Mouse (Mus musculus) embryonic facial prominence, embryonic 12.5 days (tissue): Measurements from ENCODE around the gene Arhgap17. TPM values are rescaled to one million over a fixed set of nuclear protein-coding genes. Genes with fewer than 3 reads are reported as not detected.

Experiments
- ATAC-seq: fragments of 200-750 bp; cut with Nextera tagmentation; 2 replicates; pipeline ENCODE4 v1.8.0; 2017; ENCODE audit not compliant: insufficient number of reproducible peaks, insufficient read depth, low FRiP score, low TSS enrichment
- H3K27ac ChIP-seq: fragments of 300-500 bp; sonication (generic); 2 replicates; pipeline ENCODE4 v1.5.1; 2016; ENCODE audit warnings: mild to moderate bottlenecking
- H3K27me3 ChIP-seq: fragments of 300-500 bp; sonication (generic); 2 replicates; pipeline ENCODE4 v1.6.1; 2016; ENCODE audit warnings: mild to moderate bottlenecking, moderate library complexity
- H3K36me3 ChIP-seq: fragments of 300-500 bp; sonication (generic); 2 replicates; pipeline ENCODE4 v1.6.1; 2016; ENCODE audit warnings: mild to moderate bottlenecking
- H3K4me1 ChIP-seq: fragments of 300-500 bp; sonication (generic); 2 replicates; pipeline ENCODE4 v1.6.1; 2016
- H3K4me2 ChIP-seq: fragments of 300-500 bp; sonication (generic); replicated peaks from 2 replicates; pipeline ENCODE4 v1.6.1; 2016; ENCODE audit warnings: mild to moderate bottlenecking, moderate library complexity
- H3K4me3 ChIP-seq: fragments of 300-500 bp; sonication (generic); 2 replicates; pipeline ENCODE4 v1.5.1; 2016; ENCODE audit warnings: mild to moderate bottlenecking
- H3K9ac ChIP-seq: fragments of 300-500 bp; sonication (generic); 2 replicates; pipeline ENCODE4 v1.6.1; 2016; ENCODE audit warnings: mild to moderate bottlenecking, moderate library complexity
- H3K9me3 ChIP-seq: fragments of 300-500 bp; sonication (generic); 2 replicates; pipeline ENCODE4 v1.6.1; 2016; ENCODE audit warnings: mild to moderate bottlenecking, moderate library complexity
- WGBS: fragments of 180-500 bp; shearing (Covaris S2); methylation state at CpG from one replicate; pipeline ENCODE4 v1.1.7; 2016; 5-methylcytosine and 5-hydroxymethylcytosine counted together
- polyA plus RNA-seq: library from polyadenylated mRNA; unstranded; fragments of >200 nt; fragmentation: Nextera tagmentation; extraction: Ambion mirVana; gene quantifications from 2 replicates; pipeline ENCODE4 v1.2.1, GENCODE M21; 2016

Gene Arhgap17
- polyA plus RNA-seq, 1 experiment from 2014 or later: 24.5 TPM

DNA sequence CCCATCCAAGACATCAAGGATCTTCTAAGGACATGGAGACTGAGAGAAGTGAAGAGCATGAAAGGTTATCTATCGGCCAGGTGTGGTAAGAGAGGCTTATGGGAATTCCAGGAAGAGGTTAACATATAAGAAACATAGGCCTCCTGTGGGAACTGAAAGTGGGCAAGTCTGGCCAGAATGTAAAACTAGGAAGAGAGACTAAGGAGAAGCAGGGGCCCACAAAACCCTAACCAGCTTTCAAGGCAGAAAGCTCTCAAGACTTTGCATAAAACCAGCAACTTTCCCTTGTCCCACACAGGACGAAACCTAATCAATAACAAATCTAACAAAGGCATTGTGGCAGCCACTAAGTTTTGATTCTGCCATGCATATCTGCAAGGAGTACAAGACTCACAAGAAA, 1.5 kb downstream of the Arhgap17 start:
- no peaks in the 10 kb centered on the region for H3K27me3 ChIP-seq
- H3K9me3 ChIP-seq: no peaks in the 10 kb centered on the region
- H3K4me1 ChIP-seq: peaks cover 27% of the 10 kb centered on the region
- no peak overlapping the region for H3K27ac ChIP-seq
- H3K4me2 ChIP-seq: peak overlapping the region; percentile 64
- peak overlapping the region; percentile 66; the same call in 1 of the 2 replicates for H3K4me3 ChIP-seq
- 70% methylated on average over 2 of the region's 2 CpGs for WGBS
- H3K9ac ChIP-seq: no peak overlapping the region
- H3K36me3 ChIP-seq: no peaks in the 10 kb centered on the region
- no peak for ATAC-seq

DNA sequence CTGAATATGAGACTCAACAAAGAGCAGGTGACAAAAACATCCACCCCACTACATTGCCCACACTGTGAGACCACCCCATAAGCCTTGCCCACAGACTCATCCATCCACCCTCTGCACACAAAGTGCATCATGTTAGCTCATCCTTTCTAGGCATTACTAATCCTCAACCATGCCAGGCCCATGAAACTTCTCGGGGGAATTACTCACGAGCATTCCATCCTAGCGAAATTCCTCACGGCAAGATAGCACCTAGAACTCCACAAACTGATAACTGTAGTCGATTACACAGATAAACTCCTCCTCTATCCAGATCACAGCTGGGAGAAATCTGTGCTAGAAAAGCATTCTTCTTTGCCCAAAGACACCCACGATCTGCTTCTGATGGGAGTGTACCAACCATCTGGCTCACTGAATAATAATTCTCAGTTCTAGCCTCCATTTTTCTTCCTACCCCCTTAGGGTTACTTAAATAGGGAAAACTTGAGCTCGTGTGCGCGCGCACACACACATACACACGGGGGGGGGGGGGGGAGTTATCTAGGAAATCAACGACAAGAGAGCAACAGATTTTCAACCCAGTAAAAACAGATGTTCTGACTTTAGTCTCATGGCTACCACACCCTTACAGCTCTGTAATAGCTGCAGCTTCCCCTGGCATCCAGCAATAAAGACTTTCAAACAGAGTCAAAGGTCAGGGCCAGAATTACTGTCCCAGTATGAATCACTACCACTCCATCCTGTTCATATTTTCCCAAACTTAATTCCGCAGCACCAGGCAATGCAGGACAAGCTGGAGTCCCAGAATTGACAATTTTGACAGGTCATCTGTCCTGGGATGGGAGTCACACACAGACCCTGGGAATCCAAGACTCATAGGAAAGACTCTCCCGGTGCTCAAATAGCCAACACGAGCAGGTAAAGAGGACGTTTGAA, 2.2 kb downstream of the Arhgap17 start:
- no peak for ATAC-seq
- no peaks in the 10 kb centered on the region for H3K27me3 ChIP-seq
- H3K4me1 ChIP-seq: peaks cover 27% of the 10 kb centered on the region
- no peaks in the 10 kb centered on the region for H3K36me3 ChIP-seq
- peak overlapping the region; percentile 64 for H3K4me2 ChIP-seq
- H3K4me3 ChIP-seq: no peak overlapping the region
- H3K9ac ChIP-seq: no peak overlapping the region
- WGBS: 70% methylated on average over 16 of the region's 16 CpGs
- no peak overlapping the region for H3K27ac ChIP-seq
- no peaks in the 10 kb centered on the region for H3K9me3 ChIP-seq

DNA sequence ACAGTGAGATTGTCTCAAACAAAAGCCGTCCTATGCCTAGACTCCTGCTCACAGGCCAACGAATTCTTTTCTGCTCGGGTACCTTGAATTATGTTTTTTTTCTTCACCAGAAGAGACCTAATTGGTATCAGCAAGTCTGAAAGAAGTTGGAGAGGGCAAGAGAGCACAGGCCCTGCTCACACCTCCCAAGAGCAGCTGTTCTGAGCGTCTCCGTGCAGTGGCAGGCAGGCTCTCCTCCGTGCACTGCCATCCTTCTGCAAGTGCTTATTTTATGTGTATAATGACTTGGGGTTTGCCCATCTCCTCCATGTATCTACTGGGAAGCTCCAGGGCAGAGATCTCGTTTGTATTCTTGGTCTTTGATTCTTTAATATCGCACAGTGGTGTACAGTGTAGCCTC, 2.9 kb downstream of the Arhgap17 start:
- H3K4me2 ChIP-seq: 0 out of 2 replicates have a peak overlapping the region, but pooled peaks have one; percentile 9
- no peak for ATAC-seq
- 74% methylated on average over 8 of the region's 8 CpGs for WGBS

DNA sequence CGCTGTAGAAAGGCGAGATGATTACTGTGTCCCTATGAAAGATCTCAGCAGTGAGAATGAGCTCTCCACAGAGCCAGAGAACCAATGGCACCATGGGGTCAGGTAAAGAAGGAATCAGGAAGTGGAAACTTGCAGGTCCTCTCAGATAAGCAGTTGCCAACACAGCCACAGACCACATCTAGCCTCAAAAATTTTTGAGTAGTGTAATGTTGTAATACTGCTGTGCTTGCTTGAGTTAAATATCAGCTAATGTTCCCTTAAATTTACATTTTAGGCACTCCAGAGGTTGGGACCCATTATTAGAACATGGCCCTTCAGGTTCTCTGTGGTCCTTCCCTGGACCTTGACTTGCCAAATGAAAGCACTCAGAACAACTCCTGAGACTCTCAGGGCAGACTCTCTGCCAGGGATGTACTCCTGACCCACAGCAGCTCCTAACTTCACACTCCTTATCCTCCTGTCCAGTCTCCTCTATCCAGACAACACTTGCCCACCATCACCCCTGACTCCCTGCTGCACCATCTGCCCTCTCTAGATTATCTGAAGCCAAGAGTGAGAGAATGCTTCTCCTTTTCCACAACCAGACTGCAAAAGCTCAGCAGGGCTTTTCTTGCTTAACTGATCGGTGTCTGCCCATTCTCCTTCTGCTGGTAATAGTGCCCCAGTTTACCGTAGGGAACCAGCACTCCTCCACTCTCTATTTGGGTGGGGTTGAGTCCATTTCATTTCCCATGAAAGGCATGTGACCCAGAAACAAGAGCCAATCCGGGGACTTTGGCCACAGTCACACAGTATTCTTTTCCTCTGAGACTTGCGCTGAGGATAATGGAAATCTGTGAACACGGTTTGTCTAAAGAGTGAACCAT, 3.6 kb downstream of the Arhgap17 start:
- peaks cover 27% of the 10 kb centered on the region for H3K4me1 ChIP-seq
- H3K4me3 ChIP-seq: no peak overlapping the region
- ATAC-seq: no peak
- H3K27me3 ChIP-seq: no peaks in the 10 kb centered on the region
- no peak overlapping the region for H3K4me2 ChIP-seq
- H3K9ac ChIP-seq: no peak overlapping the region
- 89% methylated on average over 7 of the region's 7 CpGs for WGBS
- H3K9me3 ChIP-seq: no peaks in the 10 kb centered on the region
- no peak overlapping the region for H3K27ac ChIP-seq
- no peaks in the 10 kb centered on the region for H3K36me3 ChIP-seq

More for the DNA sequence above, 2.9 kb downstream of the Arhgap17 start:
- H3K9ac ChIP-seq: no peak overlapping the region
- H3K36me3 ChIP-seq: no peaks in the 10 kb centered on the region
- H3K4me1 ChIP-seq: peaks cover 27% of the 10 kb centered on the region
- no peaks in the 10 kb centered on the region for H3K27me3 ChIP-seq
- no peak overlapping the region for H3K4me3 ChIP-seq
- H3K9me3 ChIP-seq: no peaks in the 10 kb centered on the region
- H3K27ac ChIP-seq: no peak overlapping the region

DNA sequence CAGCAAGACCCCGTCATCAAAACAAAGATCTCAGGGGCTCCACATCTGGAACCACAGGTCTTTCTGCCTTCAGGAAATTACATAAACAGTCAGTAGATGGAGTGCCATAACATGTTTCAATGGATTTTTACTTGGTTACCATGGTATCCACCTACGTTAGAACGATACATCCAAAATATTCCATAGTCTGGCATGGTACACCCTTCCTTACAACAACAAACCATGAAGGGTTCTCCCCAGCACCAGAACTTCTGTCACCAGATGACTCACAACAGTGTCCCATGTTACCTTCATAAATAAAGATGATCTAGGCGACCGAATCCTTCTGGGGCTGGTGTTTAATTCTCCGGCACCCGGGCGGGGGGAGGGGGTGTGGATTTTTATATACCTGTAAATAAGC, 5.7 kb downstream of the Arhgap17 start:
- Histone ChIP-seq H3K4me1 (peaks cover 27% of the 10 kb centered on the region), H3K4me3 (no peak overlapping the region), H3K9me3 (no peaks in the 10 kb centered on the region), H3K27ac (no peak overlapping the region), H3K9ac (no peak overlapping the region), H3K36me3 (no peaks in the 10 kb centered on the region), H3K4me2 (no peak overlapping the region), H3K27me3 (no peaks in the 10 kb centered on the region)
- ATAC-seq: no peak
- whole genome bisulfite sequencing: 91% methylated on average over 8 of the region's 8 CpGs

DNA sequence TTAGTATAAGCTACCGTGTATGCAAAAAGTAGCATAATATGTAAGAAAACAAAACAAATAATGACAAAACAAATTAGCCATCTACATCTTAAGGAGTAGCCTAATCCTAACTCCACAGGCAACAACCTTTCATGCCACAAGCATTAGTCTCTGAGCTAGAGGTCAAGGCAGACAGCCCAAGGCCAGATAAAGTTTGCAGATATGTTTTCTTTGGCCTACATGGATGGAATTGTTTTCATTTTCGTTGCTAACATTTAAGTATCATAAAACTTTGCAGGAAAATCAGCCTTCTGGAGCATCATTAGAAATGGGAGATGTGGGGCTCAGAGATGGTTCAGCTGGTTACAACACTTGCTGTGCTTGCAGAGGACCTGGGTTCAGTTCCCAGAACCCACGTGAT, 6.9 kb downstream of the Arhgap17 start:
- Histone ChIP-seq H3K4me1 (peaks cover 19% of the 10 kb centered on the region), H3K36me3 (no peaks in the 10 kb centered on the region), H3K4me3 (no peak overlapping the region), H3K4me2 (no peak overlapping the region), H3K27me3 (no peaks in the 10 kb centered on the region), H3K9ac (no peak overlapping the region), H3K9me3 (no peaks in the 10 kb centered on the region), H3K27ac (no peak overlapping the region)
- 80% methylated on average over 3 of the region's 3 CpGs for WGBS
- no peak for ATAC-seq

DNA sequence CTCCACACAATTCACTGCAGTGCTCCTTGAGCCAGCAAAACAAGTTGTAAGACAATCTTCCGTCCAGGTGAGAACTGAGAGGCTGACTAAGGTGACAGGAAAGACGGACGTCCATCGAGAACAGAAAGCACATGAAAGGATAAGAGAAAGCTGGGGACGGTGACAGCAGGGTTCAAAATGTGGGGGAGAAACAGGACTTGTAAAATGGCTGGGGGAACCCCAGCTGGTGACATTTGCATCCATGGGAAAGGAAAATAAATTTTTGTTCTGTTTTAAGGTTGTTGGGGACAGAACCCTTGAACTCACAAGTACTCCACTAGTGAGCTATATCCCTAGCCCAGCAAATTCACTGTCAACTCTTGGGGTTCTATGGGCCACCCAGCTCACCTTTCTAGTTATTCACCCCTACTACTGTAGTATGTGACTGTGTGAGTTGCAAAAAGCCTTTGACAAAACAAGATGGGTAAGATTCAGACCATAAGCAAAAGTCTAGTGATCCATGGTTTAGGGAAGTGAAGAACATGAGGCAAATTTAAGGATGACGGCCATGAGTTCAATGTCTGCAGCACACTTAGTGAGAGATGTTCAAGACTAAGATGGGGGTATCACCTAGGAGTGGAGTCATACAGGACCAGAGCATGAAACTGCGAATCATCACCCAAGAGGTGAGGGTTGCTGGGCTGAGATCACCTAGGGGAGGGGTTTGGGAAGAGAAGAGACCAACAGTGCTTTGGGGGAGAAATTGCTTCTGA, 8.3 kb downstream of the Arhgap17 start:
- Histone ChIP-seq H3K36me3 (no peaks in the 10 kb centered on the region), H3K4me3 (no peak overlapping the region), H3K27ac (no peak overlapping the region), H3K9me3 (no peaks in the 10 kb centered on the region), H3K4me2 (no peak overlapping the region), H3K4me1 (peaks cover 5% of the 10 kb centered on the region; the same call in 1 of the 2 replicates), H3K9ac (no peak overlapping the region), H3K27me3 (no peaks in the 10 kb centered on the region)
- 88% methylated on average over 7 of the region's 7 CpGs for WGBS
- ATAC-seq: no peak

DNA sequence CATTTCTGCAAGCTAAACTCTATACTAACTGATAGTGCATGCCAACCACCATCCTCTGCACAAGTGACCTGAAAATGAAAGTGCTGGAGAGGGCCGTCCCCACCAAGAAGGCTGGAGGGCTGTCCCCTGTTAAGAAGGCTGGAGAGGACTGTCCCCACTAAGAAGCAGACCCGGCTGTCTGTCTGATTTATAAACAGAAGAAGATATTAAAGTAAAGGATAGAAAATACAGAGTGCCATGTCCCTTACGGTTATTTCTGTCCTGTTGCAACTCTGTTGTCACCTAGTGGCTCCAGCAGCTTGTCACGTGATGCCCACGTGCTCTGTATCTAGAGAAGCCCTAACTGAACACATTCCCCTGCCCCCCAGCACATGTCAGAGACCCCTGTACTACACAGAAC, 9.5 kb downstream of the Arhgap17 start:
- no peak overlapping the region for H3K9ac ChIP-seq
- H3K4me2 ChIP-seq: no peak overlapping the region
- WGBS: 81% methylated on average over 5 of the region's 5 CpGs
- H3K27ac ChIP-seq: no peak overlapping the region
- no peaks in the 10 kb centered on the region for H3K36me3 ChIP-seq
- no peaks in the 10 kb centered on the region for H3K9me3 ChIP-seq
- no peak overlapping the region for H3K4me3 ChIP-seq
- no peaks in the 10 kb centered on the region; the same call in 1 of the 2 replicates for H3K4me1 ChIP-seq
- no peaks in the 10 kb centered on the region for H3K27me3 ChIP-seq
- no peak for ATAC-seq

DNA sequence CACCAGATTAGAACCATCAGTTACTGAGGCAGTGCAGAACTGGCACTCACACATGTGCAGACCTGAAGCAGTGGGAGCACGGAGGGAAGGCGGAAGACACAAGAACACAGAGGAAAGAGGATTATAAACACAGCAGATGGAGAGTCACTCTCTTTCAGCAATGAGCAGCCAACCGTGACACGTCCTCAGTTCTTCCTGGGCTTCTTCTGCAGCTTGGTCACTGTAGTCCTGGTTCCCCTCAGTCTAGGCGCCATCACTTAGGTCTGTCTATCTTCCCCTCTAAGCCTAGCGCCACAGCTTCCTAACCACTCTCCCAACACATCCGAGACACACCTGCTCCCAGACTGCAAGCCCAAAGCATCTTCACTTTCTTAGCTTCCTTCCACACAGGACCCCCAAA, 10.6 kb downstream of the Arhgap17 start:
- no peaks in the 10 kb centered on the region for H3K36me3 ChIP-seq
- no peak overlapping the region for H3K9ac ChIP-seq
- H3K27me3 ChIP-seq: no peaks in the 10 kb centered on the region
- WGBS: 87% methylated on average over 7 of the region's 7 CpGs
- no peaks in the 10 kb centered on the region; the same call in 1 of the 2 replicates for H3K4me1 ChIP-seq
- ATAC-seq: no peak
- no peak overlapping the region for H3K27ac ChIP-seq
- no peaks in the 10 kb centered on the region for H3K9me3 ChIP-seq
- no peak overlapping the region for H3K4me3 ChIP-seq
- no peak overlapping the region for H3K4me2 ChIP-seq

DNA sequence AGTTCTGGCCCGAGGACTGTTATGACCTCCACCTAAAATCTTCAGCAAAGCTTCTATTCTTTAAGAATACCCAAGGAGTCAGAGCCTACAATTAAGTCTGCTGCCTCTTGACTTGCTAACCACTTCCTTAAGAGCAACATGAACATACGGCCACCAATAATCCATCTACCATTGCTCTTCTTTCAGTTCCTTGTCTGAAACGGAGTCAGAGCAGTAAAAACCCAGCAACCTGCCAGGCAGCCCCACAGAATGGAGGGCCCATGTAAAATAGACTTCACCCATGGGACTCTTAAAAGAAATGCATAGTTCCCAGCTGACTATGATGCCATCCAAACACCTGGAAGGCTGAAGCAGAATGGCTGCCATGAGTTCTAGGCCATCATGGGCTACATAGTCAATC, 13.6 kb downstream of the Arhgap17 start:
- no peaks in the 10 kb centered on the region for H3K27me3 ChIP-seq
- no peak overlapping the region for H3K4me3 ChIP-seq
- H3K36me3 ChIP-seq: no peaks in the 10 kb centered on the region
- H3K9ac ChIP-seq: no peak overlapping the region
- no peaks in the 10 kb centered on the region for H3K9me3 ChIP-seq
- H3K27ac ChIP-seq: no peak overlapping the region
- no peak for ATAC-seq
- 88% methylated on average over 3 of the region's 3 CpGs for WGBS
- no peak overlapping the region for H3K4me2 ChIP-seq
- H3K4me1 ChIP-seq: no peaks in the 10 kb centered on the region

DNA sequence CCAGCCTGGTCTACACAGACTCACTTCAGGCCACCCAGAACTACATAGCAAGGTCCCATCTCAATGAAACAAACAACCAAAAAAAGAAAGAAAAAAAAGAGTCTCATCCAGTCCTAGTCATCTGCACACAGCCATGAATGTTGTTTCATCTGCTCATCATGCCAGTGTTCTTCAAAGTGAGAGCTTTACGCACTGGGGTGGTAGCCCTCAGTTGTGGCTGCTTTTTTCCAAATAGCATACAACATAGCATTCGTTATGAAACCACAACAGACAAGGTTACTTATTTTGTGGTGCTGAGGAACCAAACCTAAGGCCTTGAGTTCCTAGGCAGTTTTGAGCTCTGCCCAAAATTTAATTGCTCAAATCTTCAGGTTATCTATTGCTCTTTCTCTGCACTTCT, 14.9 kb downstream of the Arhgap17 start:
- Histone ChIP-seq H3K9me3 (no peaks in the 10 kb centered on the region), H3K36me3 (no peaks in the 10 kb centered on the region), H3K27me3 (no peaks in the 10 kb centered on the region), H3K27ac (no peak overlapping the region), H3K4me1 (no peaks in the 10 kb centered on the region), H3K9ac (no peak overlapping the region), H3K4me3 (no peak overlapping the region), H3K4me2 (no peak overlapping the region)
- 94% methylated on average over 2 of the region's 2 CpGs for WGBS
- no peak for ATAC-seq
